Mouse (Mus musculus): ENCODE measurements around the gene Agpat4. TPM values are rescaled to one million over a fixed set of nuclear protein-coding genes. Genes with fewer than 3 reads are reported as not detected.

Agpat4 gene
- polyA plus RNA-seq, 1 experiment from 2014 or later: 17.7 TPM

- ATAC-seq (replicated peaks; ENCODE audit: low FRiP score, low TSS enrichment, low read depth) (no peak), DNase-seq (ENCODE audit: low spot score) (no peak)
- H3K27me3 ChIP-seq (replicated peaks; ENCODE audit: control insufficient read depth, insufficient read depth, low read length): no peaks in the 10 kb centered on the region
- no peaks in the 10 kb centered on the region for H3K36me3 ChIP-seq (ENCODE audit: control insufficient read depth, insufficient read depth, low read length)
- H3K27ac ChIP-seq (ENCODE audit: low read depth): no peak overlapping the region
- no peaks in the 10 kb centered on the region for H3K4me1 ChIP-seq (replicated peaks; ENCODE audit: control insufficient read depth, insufficient read depth, low read length)
- peaks cover 5% of the 10 kb centered on the region for H3K9me3 ChIP-seq (ENCODE audit: control insufficient read depth, low read length)
- H3K9ac ChIP-seq (ENCODE audit: low read length): no peak overlapping the region
- no peak overlapping the region for H3K4me3 ChIP-seq (ENCODE audit: low read depth, low read length)
- no peak overlapping the region for H3K4me2 ChIP-seq (ENCODE audit: low read length)
Observed at GRCm38 (mm10) chr17:12099415-12099814, 19.1 kb upstream of the Agpat4 start.

- WGBS: 95% methylated on average over 10 of the region's 10 CpGs
- ATAC-seq (replicated peaks; ENCODE audit: low FRiP score, low TSS enrichment, low read depth): no peak
- no peaks in the 10 kb centered on the region for H3K4me1 ChIP-seq (replicated peaks; ENCODE audit: control insufficient read depth, insufficient read depth, low read length)
Observed at GRCm38 (mm10) chr17:12102326-12102725, 16.2 kb upstream of the Agpat4 start.

GRCm38 (mm10) chr17:12103781-12104180 lies 14.7 kb upstream of the Agpat4 start:
- 78% methylated on average over 6 of the region's 6 CpGs for WGBS
- H3K9ac ChIP-seq (ENCODE audit: low read length): no peak overlapping the region
- H3K9me3 ChIP-seq (ENCODE audit: control insufficient read depth, low read length): peaks cover 5% of the 10 kb centered on the region
- H3K27me3 ChIP-seq (replicated peaks; ENCODE audit: control insufficient read depth, insufficient read depth, low read length): no peaks in the 10 kb centered on the region
- H3K4me2 ChIP-seq (ENCODE audit: low read length): no peak overlapping the region
- no peak for DNase-seq (ENCODE audit: low spot score)
- H3K36me3 ChIP-seq (ENCODE audit: control insufficient read depth, insufficient read depth, low read length): no peaks in the 10 kb centered on the region
- ATAC-seq (replicated peaks; ENCODE audit: low FRiP score, low TSS enrichment, low read depth): no peak
- no peak overlapping the region for H3K27ac ChIP-seq (ENCODE audit: low read depth)
- no peak overlapping the region for H3K4me3 ChIP-seq (ENCODE audit: low read depth, low read length)
- no peaks in the 10 kb centered on the region for H3K4me1 ChIP-seq (replicated peaks; ENCODE audit: control insufficient read depth, insufficient read depth, low read length)

More at GRCm38 (mm10) chr17:12102326-12102725, 16.2 kb upstream of the Agpat4 start:
- peaks cover 5% of the 10 kb centered on the region for H3K9me3 ChIP-seq (ENCODE audit: control insufficient read depth, low read length)
- no peak overlapping the region for H3K9ac ChIP-seq (ENCODE audit: low read length)
- no peak for DNase-seq (ENCODE audit: low spot score)
- H3K4me2 ChIP-seq (ENCODE audit: low read length): no peak overlapping the region
- H3K27me3 ChIP-seq (replicated peaks; ENCODE audit: control insufficient read depth, insufficient read depth, low read length): no peaks in the 10 kb centered on the region
- H3K36me3 ChIP-seq (ENCODE audit: control insufficient read depth, insufficient read depth, low read length): no peaks in the 10 kb centered on the region
- H3K4me3 ChIP-seq (ENCODE audit: low read depth, low read length): no peak overlapping the region
- no peak overlapping the region for H3K27ac ChIP-seq (ENCODE audit: low read depth)

GRCm38 (mm10) chr17:12104245-12104644 lies 14.3 kb upstream of the Agpat4 start:
- Histone ChIP-seq H3K4me1 (replicated peaks; ENCODE audit: control insufficient read depth, insufficient read depth, low read length) (no peaks in the 10 kb centered on the region), H3K36me3 (ENCODE audit: control insufficient read depth, insufficient read depth, low read length) (no peaks in the 10 kb centered on the region), H3K4me2 (ENCODE audit: low read length) (no peak overlapping the region), H3K9ac (ENCODE audit: low read length) (no peak overlapping the region), H3K9me3 (ENCODE audit: control insufficient read depth, low read length) (peaks cover 5% of the 10 kb centered on the region), H3K27me3 (replicated peaks; ENCODE audit: control insufficient read depth, insufficient read depth, low read length) (no peaks in the 10 kb centered on the region), H3K27ac (ENCODE audit: low read depth) (no peak overlapping the region), H3K4me3 (ENCODE audit: low read depth, low read length) (no peak overlapping the region)
- 79% methylated on average over 7 of the region's 7 CpGs for WGBS
- DNase-seq (ENCODE audit: low spot score) (no peak), ATAC-seq (replicated peaks; ENCODE audit: low FRiP score, low TSS enrichment, low read depth) (no peak)

GRCm38 (mm10) chr17:12104690-12105089 lies 13.8 kb upstream of the Agpat4 start:
- Histone ChIP-seq H3K9me3 (ENCODE audit: control insufficient read depth, low read length) (peaks cover 5% of the 10 kb centered on the region), H3K4me2 (ENCODE audit: low read length) (no peak overlapping the region), H3K9ac (ENCODE audit: low read length) (no peak overlapping the region), H3K36me3 (ENCODE audit: control insufficient read depth, insufficient read depth, low read length) (no peaks in the 10 kb centered on the region), H3K27me3 (replicated peaks; ENCODE audit: control insufficient read depth, insufficient read depth, low read length) (no peaks in the 10 kb centered on the region), H3K4me1 (replicated peaks; ENCODE audit: control insufficient read depth, insufficient read depth, low read length) (no peaks in the 10 kb centered on the region), H3K4me3 (ENCODE audit: low read depth, low read length) (no peak overlapping the region), H3K27ac (ENCODE audit: low read depth) (no peak overlapping the region)
- WGBS: 80% methylated on average over 6 of the region's 6 CpGs
- DNase-seq (ENCODE audit: low spot score) (no peak), ATAC-seq (replicated peaks; ENCODE audit: low FRiP score, low TSS enrichment, low read depth) (no peak)

- no peaks in the 10 kb centered on the region for H3K9me3 ChIP-seq (ENCODE audit: control insufficient read depth, low read length)
- no peak overlapping the region for H3K4me2 ChIP-seq (ENCODE audit: low read length)
- no peak overlapping the region for H3K9ac ChIP-seq (ENCODE audit: low read length)
- no peaks in the 10 kb centered on the region for H3K27me3 ChIP-seq (replicated peaks; ENCODE audit: control insufficient read depth, insufficient read depth, low read length)
- no peaks in the 10 kb centered on the region for H3K36me3 ChIP-seq (ENCODE audit: control insufficient read depth, insufficient read depth, low read length)
- H3K4me1 ChIP-seq (replicated peaks; ENCODE audit: control insufficient read depth, insufficient read depth, low read length): no peaks in the 10 kb centered on the region
- no peak overlapping the region for H3K4me3 ChIP-seq (ENCODE audit: low read depth, low read length)
- WGBS: 53% methylated on average over 4 of the region's 4 CpGs
- no peak for ATAC-seq (replicated peaks; ENCODE audit: low FRiP score, low TSS enrichment, low read depth)
- H3K27ac ChIP-seq (ENCODE audit: low read depth): no peak overlapping the region
- no peak for DNase-seq (ENCODE audit: low spot score)
Observed at GRCm38 (mm10) chr17:12106255-12106654, 12.2 kb upstream of the Agpat4 start.

- Histone ChIP-seq H3K36me3 (ENCODE audit: control insufficient read depth, insufficient read depth, low read length) (no peaks in the 10 kb centered on the region), H3K4me2 (ENCODE audit: low read length) (no peak overlapping the region), H3K4me3 (ENCODE audit: low read depth, low read length) (no peak overlapping the region), H3K9me3 (ENCODE audit: control insufficient read depth, low read length) (0 out of 2 replicates have a peak, but pooled peaks cover 3% of the 10 kb centered on the region), H3K9ac (ENCODE audit: low read length) (no peak overlapping the region), H3K27ac (ENCODE audit: low read depth) (no peak overlapping the region), H3K4me1 (replicated peaks; ENCODE audit: control insufficient read depth, insufficient read depth, low read length) (no peaks in the 10 kb centered on the region), H3K27me3 (replicated peaks; ENCODE audit: control insufficient read depth, insufficient read depth, low read length) (no peaks in the 10 kb centered on the region)
- ATAC-seq (replicated peaks; ENCODE audit: low FRiP score, low TSS enrichment, low read depth): no peak
- WGBS: 90% methylated on average over 6 of the region's 6 CpGs
- no peak for DNase-seq (ENCODE audit: low spot score)
Observed at GRCm38 (mm10) chr17:12113626-12114025, 4.9 kb upstream of the Agpat4 start.

- H3K9me3 ChIP-seq (ENCODE audit: control insufficient read depth, low read length): 0 out of 2 replicates have a peak, but pooled peaks cover 3% of the 10 kb centered on the region
- H3K36me3 ChIP-seq (ENCODE audit: control insufficient read depth, insufficient read depth, low read length): no peaks in the 10 kb centered on the region
- H3K27ac ChIP-seq (ENCODE audit: low read depth): no peak overlapping the region
- H3K27me3 ChIP-seq (replicated peaks; ENCODE audit: control insufficient read depth, insufficient read depth, low read length): no peaks in the 10 kb centered on the region
- no peak for ATAC-seq (replicated peaks; ENCODE audit: low FRiP score, low TSS enrichment, low read depth)
- no peak overlapping the region for H3K4me3 ChIP-seq (ENCODE audit: low read depth, low read length)
- WGBS: 70% methylated on average over 2 of the region's 2 CpGs
- DNase-seq (ENCODE audit: low spot score): no peak
- no peak overlapping the region for H3K9ac ChIP-seq (ENCODE audit: low read length)
- peaks cover 1% of the 10 kb centered on the region for H3K4me1 ChIP-seq (replicated peaks; ENCODE audit: control insufficient read depth, insufficient read depth, low read length)
- no peak overlapping the region for H3K4me2 ChIP-seq (ENCODE audit: low read length)
Observed at GRCm38 (mm10) chr17:12115086-12115485, 3.4 kb upstream of the Agpat4 start.

GRCm38 (mm10) chr17:12118131-12118530 lies 373 bp upstream of the Agpat4 start:
- DNase-seq (ENCODE audit: low spot score) (peak; percentile 66), ATAC-seq (replicated peaks; ENCODE audit: low FRiP score, low TSS enrichment, low read depth) (0 out of 2 replicates have a peak, but pooled peaks have one; percentile 7)
- Histone ChIP-seq H3K27ac (ENCODE audit: low read depth) (peak overlapping the region; percentile 88; the same call in 1 of the 2 replicates), H3K27me3 (replicated peaks; ENCODE audit: control insufficient read depth, insufficient read depth, low read length) (no peaks in the 10 kb centered on the region), H3K4me1 (replicated peaks; ENCODE audit: control insufficient read depth, insufficient read depth, low read length) (peaks cover 10% of the 10 kb centered on the region), H3K4me2 (ENCODE audit: low read length) (peak overlapping the region; percentile 54), H3K9me3 (ENCODE audit: control insufficient read depth, low read length) (0 out of 2 replicates have a peak, but pooled peaks cover 3% of the 10 kb centered on the region), H3K4me3 (ENCODE audit: low read depth, low read length) (peak overlapping the region; percentile 55), H3K9ac (ENCODE audit: low read length) (peak overlapping the region; percentile 71), H3K36me3 (ENCODE audit: control insufficient read depth, insufficient read depth, low read length) (no peaks in the 10 kb centered on the region)
- WGBS: under 1% methylated on average over 9 of the region's 9 CpGs

Data from intestine, embryonic 14.5 days (tissue).